Mouse (Mus musculus): Measurements from ENCODE around the gene Vmn1r18. TPM values are rescaled to one million over a fixed set of nuclear protein-coding genes. Genes with fewer than 3 reads are reported as not detected.
"Not testable (repeated sequence)": the region's sequence is repeated elsewhere in the genome, so short reads cannot be mapped to it uniquely, and the experiment has no call there.

The Vmn1r18 gene
- not detected for total RNA-seq (2021)
- long read RNA-seq, experiment 1, result 0 reads
- long read RNA-seq, experiment 2, result 0 reads

GRCm38 (mm10) chr6:57395683-57396082 lies at the start of gene Vmn1r18:
Vmn1r18 (minus strand) TSS chr6:57395783.
- no peak for DNase-seq
- intact Hi-C loops (cut with DNase I; ENCODE audit: low total_unique reads), result no loop called here

- DNase-seq, result no peak
- intact Hi-C loops (cut with DNase I; ENCODE audit: low total_unique reads), result loop anchor here (5.0 kb wide), 1 partner anchor 136 kb away; no protein-coding TSS in a partner anchor
These were observed 35.6 kb upstream of the Vmn1r18 start for GRCm38 (mm10) chr6:57431196-57431595.

- intact Hi-C loops (cut with DNase I; ENCODE audit: low total_unique reads), result no loop called here
- no peak for DNase-seq
These were observed 33.0 kb upstream of the Vmn1r18 start, which contains the start of gene Vmn1r20 for GRCm38 (mm10) chr6:57428630-57429029. Vmn1r20 (plus strand) TSS chr6:57428930.

DNA sequence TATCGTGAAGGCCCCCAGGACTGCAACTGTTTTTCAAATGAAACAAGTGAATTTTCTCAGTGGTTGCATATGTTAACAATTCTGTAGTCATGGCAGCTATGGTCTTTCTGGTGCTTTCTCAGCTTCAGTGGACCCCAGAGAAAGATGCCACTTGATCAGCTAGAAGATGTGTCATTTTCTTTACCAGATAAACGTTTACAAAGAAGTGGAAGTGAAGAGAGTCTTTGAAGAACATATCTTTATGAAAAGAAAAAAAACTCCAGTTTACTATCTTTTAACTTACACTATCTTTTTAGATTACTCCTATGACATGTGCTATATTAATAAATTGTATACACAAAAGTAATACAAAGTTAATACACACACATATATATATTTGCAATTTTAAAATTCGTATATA lies 7.9 kb upstream of the Vmn1r18 start, which contains the start of gene Vmn1r19:
Gene Vmn1r19, plus strand, starts transcription at position 301 of the 400 bp plus-strand sequence.
- intact Hi-C loops (cut with DNase I; ENCODE audit: low total_unique reads); DNase-seq: not testable (repeated sequence)

- intact Hi-C loops (cut with DNase I; ENCODE audit: low total_unique reads), result no loop called here
- DNase-seq, result no peak
These were observed 28.1 kb downstream of the Vmn1r18 start for GRCm38 (mm10) chr6:57367496-57367895.

- DNase-seq; intact Hi-C loops (cut with DNase I; ENCODE audit: low total_unique reads): not testable (repeated sequence)
These were observed 29.7 kb downstream of the Vmn1r18 start for GRCm38 (mm10) chr6:57365866-57366265.

DNA sequence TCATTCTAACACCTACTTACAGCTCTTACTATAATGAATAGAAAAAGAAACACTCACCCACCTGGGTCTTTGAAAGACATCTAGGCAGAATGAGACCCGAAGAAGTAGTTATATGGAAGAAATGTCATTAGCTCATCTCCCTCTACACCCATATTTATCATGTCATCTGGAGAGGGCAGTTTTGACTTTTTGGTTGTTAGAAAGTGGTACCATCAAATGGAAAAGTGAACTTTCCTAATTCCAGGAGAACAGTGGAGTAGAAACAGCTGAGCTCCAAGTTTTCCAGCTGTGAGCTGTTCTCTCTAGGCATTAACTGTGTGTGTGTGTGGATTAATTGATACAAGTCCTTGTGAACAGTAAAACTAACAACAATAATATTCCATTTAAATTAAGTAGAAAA lies 32.0 kb downstream of the Vmn1r18 start, which contains the start of gene Vmn1r17:
Gene Vmn1r17, minus strand, starts transcription at position 101 of the 400 bp plus-strand sequence.
- no peak for DNase-seq
- intact Hi-C loops (cut with DNase I; ENCODE audit: low total_unique reads), result no loop called here

GRCm38 (mm10) chr6:57356864-57357263 lies 38.7 kb downstream of the Vmn1r18 start:
- intact Hi-C loops (cut with DNase I; ENCODE audit: low total_unique reads), result no loop called here
- no peak for DNase-seq

GRCm38 (mm10) chr6:57329394-57329793 lies 66.2 kb downstream of the Vmn1r18 start, which contains the start of gene Vmn1r16:
Vmn1r16 (minus strand) TSS chr6:57329494.
- DNase-seq, result no peak
- intact Hi-C loops (cut with DNase I; ENCODE audit: low total_unique reads), result no loop called here

Other genes with a start within 250 kb of the Vmn1r18 start
- not detected for gene Vmn1r12, start 238.9 kb downstream of the Vmn1r18 start, total RNA-seq (2021)
- gene Vmn1r13, start 192.5 kb downstream of the Vmn1r18 start, total RNA-seq (2021), result not detected
- gene Vmn1r14, start 164.1 kb downstream of the Vmn1r18 start, total RNA-seq (2021), result not detected
- gene Vmn1r15, start 137.8 kb downstream of the Vmn1r18 start, total RNA-seq (2021), result not detected
- not detected for gene Vmn1r16, start 66.3 kb downstream of the Vmn1r18 start, total RNA-seq (2021)
- gene Vmn1r17, start 32.1 kb downstream of the Vmn1r18 start, total RNA-seq (2021), result not detected
- gene Vmn1r19, start 8.0 kb upstream of the Vmn1r18 start, total RNA-seq (2021), result not detected
- gene Vmn1r20, start 33.1 kb upstream of the Vmn1r18 start, total RNA-seq (2021), result not detected
- 10 to 100 TPM in 1 of 2 experiments, 1 to 10 TPM in 1; 8.9 to 12.1 TPM for gene Ppm1k, start 139.7 kb upstream of the Vmn1r18 start, total RNA-seq (2021)
- gene Herc6, start 185.2 kb upstream of the Vmn1r18 start, total RNA-seq (2021), result under 1 TPM; 0.55 to 0.73 TPM